ENCODE assay signal across 17 mouse cellular contexts in genomic region chr14:74921471-74921870, GRCm38 (mm10). TPM values are rescaled to one million over a fixed set of nuclear protein-coding genes. Genes with fewer than 3 reads are reported as not detected.
DNase-seq lines count a peak whose midpoint lies in the region; ATAC-seq and TF ChIP-seq lines count a peak whose summit lies in the region.
"Had no signal": no experiment of that assay in that cellular context is flagged by ENCODE, and none has a peak within 500 bp of the region (broad histone marks: within the 10 kb centered on the region; RNA-seq: fewer than 3 reads in every experiment).

No protein-coding gene starts in this region.

- TF ChIP-seq CTCF in spleen, adult 2 months (IDR thresholded peaks at IDR 0.05; ENCODE audit: extremely low read depth, insufficient read depth, insufficient read length, insufficient replicate concordance) = no peak

- peak; percentile 12; the same call in 1 of the 2 replicates for ATAC-seq in kidney, embryonic 14.5 days (ENCODE audit: low FRiP score, low TSS enrichment)
- no peak for ATAC-seq in activated CD4-positive, CD25-positive, alpha-beta regulatory T cell, adult 4 months

- no peaks in the 10 kb centered on the region for H3K9me3 ChIP-seq in kidney, embryonic 14.5 days (ENCODE audit: control insufficient read depth, low read length)
- H3K9me3 ChIP-seq: hindbrain, embryonic 10.5 days; limb, embryonic 12.5 days had no signal

- peak; percentile 34 for DNase-seq in cerebellum, adult 11-12 months
- no peak for DNase-seq in cerebellum, adult 11 months
- DNase-seq in kidney, adult 9 months = no peak
- no peak for DNase-seq in spleen, adult 2 months (ENCODE audit: low read depth in 1 of 2, low spot score in 2 of 2)
- DNase-seq in spleen, postnatal 36 days (ENCODE audit: low spot score in 2 of 2) = no peak
- no peak for DNase-seq in testis, postnatal 10 days (ENCODE audit: low spot score)
- DNase-seq: adrenal gland, postnatal 25 days; cerebellum, postnatal 36 days; heart, adult 18-20 months; kidney, postnatal 14 days; layer of hippocampus, adult 9-11 months; right cerebral cortex, adult 18-20 months had no signal

- peak overlapping the region; percentile 17; the same call in 1 of the 2 replicates for H3K27ac ChIP-seq in kidney, embryonic 14.5 days (ENCODE audit: low read depth, low read length)
- peak overlapping the region; percentile 70 for H3K27ac ChIP-seq in spleen, adult 2 months (ENCODE audit: insufficient read depth, low read length)
- H3K27ac ChIP-seq: hindbrain, embryonic 10.5 days; limb, embryonic 12.5 days had no signal

- peaks cover 51% of the 10 kb centered on the region for H3K4me1 ChIP-seq in kidney, embryonic 14.5 days (ENCODE audit: control insufficient read depth, insufficient read depth, low read length)
- peaks cover 33% of the 10 kb centered on the region for H3K4me1 ChIP-seq in spleen, adult 2 months (ENCODE audit: control insufficient read depth, insufficient read depth, insufficient read length)

- no peak for TF ChIP-seq POLR2A in spleen, adult 2 months (IDR thresholded peaks at IDR 0.05; ENCODE audit: low read depth, low read length)

- H3K4me3 ChIP-seq in kidney, embryonic 14.5 days (ENCODE audit: low read length) = no peak overlapping the region
- no peak overlapping the region for H3K4me3 ChIP-seq in spleen, adult 2 months (ENCODE audit: extremely low read depth, insufficient read depth, insufficient read length)
- H3K4me3 ChIP-seq: hindbrain, embryonic 10.5 days; limb, embryonic 12.5 days had no signal

- no peaks in the 10 kb centered on the region for H3K36me3 ChIP-seq in kidney, embryonic 14.5 days (ENCODE audit: control insufficient read depth, insufficient read depth, low read length)
- H3K36me3 ChIP-seq in spleen, adult 2 months (ENCODE audit: control insufficient read depth, insufficient read depth, low read length) = peaks cover 2% of the 10 kb centered on the region; the same call in 1 of the 2 replicates
- H3K36me3 ChIP-seq: hindbrain, embryonic 10.5 days had no signal

- no peaks in the 10 kb centered on the region for H3K27me3 ChIP-seq in kidney, embryonic 14.5 days (ENCODE audit: control insufficient read depth, insufficient read depth, low read length)
- H3K27me3 ChIP-seq in spleen, adult 2 months (ENCODE audit: control insufficient read depth, insufficient read depth, low read length) = no peaks in the 10 kb centered on the region
- H3K27me3 ChIP-seq: limb, embryonic 12.5 days had no signal

- H3K4me2 ChIP-seq in kidney, embryonic 14.5 days (replicated peaks; ENCODE audit: low read depth, low read length) = no peak overlapping the region
- H3K4me2 ChIP-seq: limb, embryonic 12.5 days; midbrain, embryonic 11.5 days had no signal

- whole genome bisulfite sequencing in kidney, embryonic 14.5 days = 65% methylated on average over 9 of the region's 9 CpGs
- WGBS in spleen, adult 2 months = 58% methylated on average over 9 of the region's 9 CpGs

- H3K9ac ChIP-seq in kidney, embryonic 14.5 days (ENCODE audit: low read depth, low read length) = no peak overlapping the region
- H3K9ac ChIP-seq: limb, embryonic 12.5 days had no signal

RNA-seq across cellular contexts. Expression of gene Lrch1, which starts 26.2 kb away (rescaled TPM):
- polyA plus RNA-seq in kidney, embryonic 14.5 days (2014; fragmentation: Nextera tagmentation; extraction: Ambion mirVana) = 11.1 and 18.6 TPM in 2 replicates
- polyA plus RNA-seq in spleen, adult 2 months (2012; rRNA removed) = 11.5 and 15.7 TPM in 2 replicates
- 10 to 100 TPM; 24.1 to 24.4 TPM for polyA plus RNA-seq in activated CD4-positive, CD25-positive, alpha-beta regulatory T cell, adult 4 months (2017; shearing (Covaris generic))
